Mouse (Mus musculus): ENCODE data around the gene Anp32e.
"Not testable (repeated sequence)": the region's sequence is repeated elsewhere in the genome, so short reads cannot be mapped to it uniquely, and the experiment has no call there.

Gene Anp32e

GRCm38 (mm10) chr3:95972873-95973634, 44.0 kb downstream of the Anp32e start:
- peak in 1 of 2 experiments; percentile 62 for DNase-seq (ENCODE audit: low spot score in 2 of 2)

GRCm38 (mm10) chr3:95977079-95977478, 48.0 kb downstream of the Anp32e start:
- DNase-seq (ENCODE audit: low spot score in 2 of 2): no peak

DNA sequence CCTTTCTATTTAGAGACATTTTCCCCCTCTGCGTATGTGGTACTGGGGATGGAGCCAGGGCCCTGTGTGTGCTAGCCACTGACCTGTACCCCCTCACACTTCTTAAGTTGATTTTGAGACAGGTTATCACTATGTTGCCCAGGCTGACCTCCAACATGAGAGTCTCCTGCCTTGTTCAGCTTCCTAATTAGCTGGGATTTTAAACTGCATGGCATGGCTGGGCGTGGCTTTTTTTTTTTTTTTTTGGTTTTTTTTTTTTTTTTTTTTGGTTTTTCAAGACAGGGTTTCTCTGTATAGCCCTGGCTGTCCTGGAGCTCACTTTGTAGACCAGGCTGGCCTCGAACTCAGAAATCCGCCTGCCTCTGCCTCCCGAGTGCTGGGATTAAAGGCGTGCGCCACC, 48.5 kb downstream of the Anp32e start:
- not testable (repeated sequence) for DNase-seq (ENCODE audit: low spot score in 2 of 2)

DNA sequence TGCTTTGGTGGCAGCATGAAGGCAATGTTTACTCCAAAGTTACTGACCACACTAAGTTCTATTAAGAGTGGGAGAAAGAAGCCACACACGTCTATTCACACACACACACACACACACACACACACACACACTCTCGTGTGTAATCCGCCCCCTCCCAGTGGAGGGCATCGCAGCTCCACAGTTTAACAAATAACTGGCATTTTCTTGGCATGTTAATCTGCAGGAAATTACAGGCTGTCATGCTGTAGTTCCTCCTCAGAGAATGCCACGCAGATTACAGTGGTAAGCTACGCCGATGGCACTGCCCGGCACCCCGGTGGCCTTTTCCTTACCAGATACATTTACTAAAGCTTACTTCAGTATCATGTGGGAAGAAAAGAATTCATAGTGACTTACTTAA, 49.2 kb downstream of the Anp32e start:
- DNase-seq (ENCODE audit: low spot score in 2 of 2): no peak

- no peak for DNase-seq (ENCODE audit: low spot score in 2 of 2)
Measured at GRCm38 (mm10) chr3:95980276-95980970, 51.4 kb downstream of the Anp32e start.

DNA sequence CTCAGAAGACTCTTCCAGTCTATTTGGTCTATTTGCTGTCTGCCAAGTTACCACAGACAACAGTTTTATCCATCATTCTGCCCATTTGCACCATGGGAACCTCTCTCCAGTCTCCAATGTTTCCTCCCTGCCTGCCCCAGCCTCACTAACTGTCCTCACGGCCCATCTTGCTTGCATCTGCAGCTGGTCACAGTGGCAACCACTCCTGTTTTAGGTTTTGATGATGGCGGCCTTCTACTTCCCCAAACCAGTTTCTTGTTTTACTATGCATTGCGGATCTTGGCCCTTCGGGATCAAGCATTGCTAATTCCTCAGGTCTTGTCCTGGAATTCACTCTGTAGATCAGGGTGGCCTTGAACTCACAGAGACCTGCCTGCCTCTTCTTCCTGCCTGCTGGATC, 53.1 kb downstream of the Anp32e start:
- DNase-seq (ENCODE audit: low spot score in 2 of 2): no peak

GRCm38 (mm10) chr3:95985209-95986000, 56.4 kb downstream of the Anp32e start:
- peak in 1 of 2 experiments; percentile 40 for DNase-seq (ENCODE audit: low spot score in 2 of 2)

DNA sequence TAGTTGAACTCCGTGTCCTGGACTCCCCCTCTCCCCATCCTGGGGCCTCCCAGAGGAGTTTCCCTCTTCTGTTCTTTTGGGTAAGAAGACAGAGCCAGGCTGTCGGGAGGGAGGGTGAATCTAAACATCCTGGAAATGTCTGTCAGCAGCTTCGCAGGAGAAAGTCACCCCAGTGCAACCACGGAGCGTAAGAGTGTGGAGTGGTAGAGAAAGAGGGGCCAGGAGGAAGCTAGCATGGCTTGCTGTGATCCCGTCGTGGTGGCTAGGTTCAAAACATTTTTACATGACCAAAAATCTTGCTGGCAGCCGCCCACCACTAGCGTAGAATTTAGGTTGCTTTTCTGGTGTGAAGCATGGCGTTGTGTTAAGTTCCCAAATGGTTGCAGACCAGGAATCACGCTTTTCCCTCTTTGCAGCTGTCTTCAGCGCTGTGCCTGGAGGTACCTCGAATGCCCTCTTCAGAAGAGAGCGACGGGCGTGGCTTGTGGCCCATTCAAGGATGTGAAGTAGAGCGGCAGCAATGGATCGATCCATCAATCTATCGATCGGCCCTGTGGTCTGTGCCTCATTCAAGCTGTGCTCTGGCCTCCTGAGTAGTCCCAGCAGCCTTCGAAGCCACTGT, 57.1 kb downstream of the Anp32e start:
- DNase-seq (ENCODE audit: low spot score in 2 of 2): no peak

- no peak for DNase-seq (ENCODE audit: low spot score in 2 of 2)
Measured at GRCm38 (mm10) chr3:95986984-95987383, 57.9 kb downstream of the Anp32e start.

DNA sequence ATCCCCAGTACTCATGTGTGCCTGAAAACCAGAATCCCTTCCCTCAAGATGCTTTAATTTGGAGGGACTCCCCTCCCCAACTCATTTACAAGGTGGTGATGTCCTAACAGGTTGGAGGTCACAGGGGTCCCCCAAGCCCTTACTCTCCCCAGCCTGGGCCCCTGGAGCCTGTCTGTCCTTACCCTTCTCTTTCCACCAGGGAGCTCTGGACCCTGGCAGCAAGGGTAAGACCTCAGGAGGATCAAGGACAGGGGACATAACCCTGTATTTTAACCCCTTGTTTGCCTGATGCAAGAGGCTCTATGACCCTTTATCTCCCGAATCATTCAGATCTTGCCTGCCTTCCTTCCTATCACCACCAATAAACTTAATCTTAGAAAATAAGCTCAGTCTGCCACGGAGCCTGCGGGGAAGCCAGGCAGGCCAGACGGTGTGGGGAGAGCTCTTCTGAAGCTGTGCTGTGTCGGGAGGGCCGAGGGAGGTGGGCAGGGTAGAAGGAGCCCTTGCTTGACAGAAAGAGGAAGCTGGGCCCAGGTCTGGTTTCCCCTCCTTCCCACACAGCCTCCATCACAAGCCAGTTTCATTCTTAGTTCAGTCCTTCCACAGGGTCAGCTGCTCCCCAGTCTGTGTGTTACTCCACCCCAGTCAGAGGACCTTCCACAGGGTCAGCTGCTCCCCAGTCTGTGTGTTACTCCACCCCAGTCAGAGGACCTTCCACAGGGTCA, 58.5 kb downstream of the Anp32e start:
- no peak for DNase-seq (ENCODE audit: low spot score in 2 of 2)

GRCm38 (mm10) chr3:95988138-95988537, 59.1 kb downstream of the Anp32e start:
- no peak for DNase-seq (ENCODE audit: low spot score in 2 of 2)

- peak in 1 of 2 experiments; percentile 70 for DNase-seq (ENCODE audit: low spot score in 2 of 2)
Measured at GRCm38 (mm10) chr3:95988969-95989368, 59.9 kb downstream of the Anp32e start.

DNA sequence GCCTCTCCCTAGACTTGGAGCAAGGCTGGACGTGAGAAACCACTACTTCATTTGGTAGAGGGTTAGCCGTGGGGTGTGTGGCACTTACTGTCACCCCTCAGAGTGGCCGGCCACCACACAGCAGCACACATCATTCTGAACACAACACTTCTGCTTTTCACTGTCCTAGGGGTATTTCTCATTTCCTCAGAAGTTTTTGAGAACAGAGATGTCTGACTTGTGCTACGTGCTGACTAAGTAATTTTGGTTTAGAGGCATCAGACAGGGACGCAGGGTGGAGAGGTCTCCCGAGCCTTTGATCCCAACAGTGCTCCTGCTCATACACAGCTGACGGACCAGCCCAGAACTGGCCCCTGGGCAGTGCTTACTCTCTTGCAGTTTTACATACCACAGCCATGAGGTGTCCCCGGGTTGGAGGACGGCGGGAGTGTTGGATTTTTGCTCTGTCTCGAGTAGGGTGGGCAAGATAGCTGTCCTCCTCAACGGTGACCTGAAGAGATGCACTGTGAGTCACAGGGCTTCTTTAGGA, 61.4 kb downstream of the Anp32e start:
- DNase-seq (ENCODE audit: low spot score in 2 of 2): no peak

DNA sequence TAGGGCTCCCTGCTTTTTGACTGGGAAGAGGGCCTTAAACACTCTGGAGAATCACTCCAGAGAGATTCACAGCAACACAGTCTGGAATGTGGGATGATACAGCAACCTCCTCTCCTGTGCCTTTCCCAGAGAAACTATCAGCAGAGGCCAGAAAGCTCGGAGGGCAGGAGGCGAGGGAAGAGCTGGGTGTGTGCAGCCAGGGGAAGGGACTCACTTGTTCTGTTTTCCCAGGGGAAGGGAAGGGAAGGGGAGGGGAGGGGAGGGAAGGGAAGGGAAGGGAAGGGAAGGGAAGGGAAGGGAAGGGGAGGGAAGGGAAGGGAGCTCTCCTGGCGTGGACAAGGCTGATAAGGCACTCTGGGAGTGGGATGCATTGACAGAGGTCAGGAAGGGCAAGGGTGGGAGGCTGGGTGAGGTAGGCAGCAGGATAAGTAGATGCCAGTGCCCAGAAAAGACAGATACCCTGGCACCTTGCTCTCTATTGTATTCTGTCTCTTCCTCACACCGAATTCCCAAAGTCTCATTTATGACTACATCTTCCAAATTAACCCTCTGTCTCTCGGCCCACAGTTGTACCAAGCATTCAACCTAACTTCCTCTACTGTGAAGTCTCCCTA, 64.1 kb downstream of the Anp32e start:
- DNase-seq (ENCODE audit: low spot score in 2 of 2): no peak

DNA sequence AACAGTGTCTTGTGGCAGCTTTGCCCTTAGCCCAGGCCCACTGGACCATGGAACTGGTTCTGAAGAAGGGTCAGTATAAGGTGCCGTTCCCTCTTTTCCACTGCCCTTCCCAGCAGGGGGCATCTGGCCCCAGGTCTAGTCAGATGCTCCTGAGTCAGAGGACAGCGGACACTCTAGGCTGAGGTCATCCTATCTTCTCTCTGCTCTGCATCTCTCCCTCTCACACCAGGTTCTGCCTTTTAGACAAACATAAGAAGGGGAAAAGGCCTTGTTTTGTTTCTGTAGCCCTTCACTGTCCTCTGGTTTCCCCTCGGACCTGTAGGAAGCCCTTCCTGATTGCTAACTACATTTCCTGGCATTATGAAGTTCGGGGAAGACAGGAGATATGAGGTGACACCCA, 64.8 kb downstream of the Anp32e start:
- DNase-seq (ENCODE audit: low spot score in 2 of 2): no peak

GRCm38 (mm10) chr3:95994381-95994846, 65.4 kb downstream of the Anp32e start:
- no peak for DNase-seq (ENCODE audit: low spot score in 2 of 2)

GRCm38 (mm10) chr3:95994975-95995801, 66.1 kb downstream of the Anp32e start:
- DNase-seq (ENCODE audit: low spot score in 2 of 2): peak; percentile 42 to 55

DNA sequence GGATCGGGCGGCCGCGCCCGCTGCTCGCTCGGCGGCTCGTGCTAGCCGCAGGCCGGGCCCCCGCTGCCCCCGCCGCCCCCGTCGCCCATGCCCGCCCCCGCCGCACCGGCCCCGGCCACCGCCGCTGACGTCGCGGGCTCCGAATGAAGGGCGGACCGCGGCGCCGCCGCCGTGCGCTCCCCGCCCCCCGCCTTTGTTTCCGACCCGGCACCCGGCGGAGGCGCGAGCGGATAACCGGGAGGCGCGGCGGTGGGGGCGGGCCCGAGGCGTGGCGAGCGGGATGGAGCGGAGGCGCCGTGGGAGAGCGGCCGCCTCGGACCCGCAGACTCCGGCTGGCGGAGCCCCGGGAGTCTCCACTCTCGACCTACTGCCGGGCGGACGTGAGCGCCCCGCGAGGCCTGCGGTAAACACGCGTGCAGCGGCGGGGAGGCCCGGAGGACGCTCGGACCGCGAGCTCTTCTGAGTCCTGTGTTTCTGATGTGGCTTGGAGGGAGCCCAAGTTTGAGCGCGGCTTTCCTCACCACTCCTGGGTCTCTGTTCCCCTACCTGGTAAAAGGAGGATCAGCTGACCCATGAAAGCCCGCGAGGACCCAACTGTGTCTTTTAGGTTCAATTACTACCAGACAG, 66.9 kb downstream of the Anp32e start, which contains the start of gene Plekho1:
Plekho1 (minus strand) TSS at position 200 of the 627 bp plus-strand sequence.
- DNase-seq (ENCODE audit: low spot score in 2 of 2): peak in 1 of 2 experiments; percentile 65

Measured in cerebellum, postnatal 4 days (tissue).